Mouse (Mus musculus): ENCODE results near the gene Ccdc73. TPM values are rescaled to one million over a fixed set of nuclear protein-coding genes. Genes with fewer than 3 reads are reported as not detected.
"Not testable (repeated sequence)": the region's sequence is repeated elsewhere in the genome, so short reads cannot be mapped to it uniquely, and the experiment has no call there.

Gene Ccdc73
- polyA plus RNA-seq, 1 experiment from 2014 or later = 5.3 TPM

GRCm38 (mm10) chr2:104887331-104887730 is 19.7 kb downstream of the Ccdc73 start:
- not testable (repeated sequence) for H3K9ac ChIP-seq; ATAC-seq (ENCODE audit: borderline replicate concordance, extremely low read depth, low FRiP score, low TSS enrichment); H3K27me3 ChIP-seq; H3K4me2 ChIP-seq; H3K9me3 ChIP-seq; H3K4me3 ChIP-seq; H3K4me1 ChIP-seq; H3K36me3 ChIP-seq; H3K27ac ChIP-seq
- WGBS = 53% methylated on average over 2 of the region's 2 CpGs

- Histone ChIP-seq H3K9me3 (no peaks in the 10 kb centered on the region), H3K27ac (no peak overlapping the region), H3K4me3 (no peak overlapping the region), H3K4me2 (no peak overlapping the region), H3K9ac (no peak overlapping the region), H3K4me1 (no peaks in the 10 kb centered on the region), H3K27me3 (no peaks in the 10 kb centered on the region), H3K36me3 (no peaks in the 10 kb centered on the region)
- no peak for ATAC-seq (ENCODE audit: borderline replicate concordance, extremely low read depth, low FRiP score, low TSS enrichment)
- WGBS = 22% methylated on average over 10 of the region's 10 CpGs
Observed at GRCm38 (mm10) chr2:104887882-104888566, 20.4 kb downstream of the Ccdc73 start.

GRCm38 (mm10) chr2:104899975-104900374 is 32.4 kb downstream of the Ccdc73 start:
- no peak overlapping the region for H3K27ac ChIP-seq

GRCm38 (mm10) chr2:104915709-104916108 is 48.1 kb downstream of the Ccdc73 start:
- H3K36me3 ChIP-seq = no peaks in the 10 kb centered on the region
- no peak overlapping the region for H3K9ac ChIP-seq
- no peaks in the 10 kb centered on the region for H3K4me1 ChIP-seq
- H3K27me3 ChIP-seq = no peaks in the 10 kb centered on the region
- H3K9me3 ChIP-seq = no peaks in the 10 kb centered on the region
- 83% methylated on average over 3 of the region's 3 CpGs for WGBS
- H3K27ac ChIP-seq = no peak overlapping the region
- no peak overlapping the region for H3K4me3 ChIP-seq
- H3K4me2 ChIP-seq = no peak overlapping the region
- ATAC-seq (ENCODE audit: borderline replicate concordance, extremely low read depth, low FRiP score, low TSS enrichment) = no peak

More at GRCm38 (mm10) chr2:104899975-104900374, 32.4 kb downstream of the Ccdc73 start:
- H3K9ac ChIP-seq = no peak overlapping the region
- H3K27me3 ChIP-seq = no peaks in the 10 kb centered on the region
- no peak for ATAC-seq (ENCODE audit: borderline replicate concordance, extremely low read depth, low FRiP score, low TSS enrichment)
- no peaks in the 10 kb centered on the region for H3K4me1 ChIP-seq
- H3K4me3 ChIP-seq = no peak overlapping the region
- 86% methylated on average over 2 of the region's 2 CpGs for WGBS
- no peak overlapping the region for H3K4me2 ChIP-seq
- H3K9me3 ChIP-seq = no peaks in the 10 kb centered on the region
- no peaks in the 10 kb centered on the region for H3K36me3 ChIP-seq

GRCm38 (mm10) chr2:104964492-104964891 is 96.9 kb downstream of the Ccdc73 start:
- WGBS = 50% methylated on average over 1 of the region's 1 CpGs
- ATAC-seq (ENCODE audit: borderline replicate concordance, extremely low read depth, low FRiP score, low TSS enrichment) = no peak

GRCm38 (mm10) chr2:104981712-104982111 is 114.1 kb downstream of the Ccdc73 start:
- Histone ChIP-seq H3K27me3 (no peaks in the 10 kb centered on the region), H3K9me3 (no peaks in the 10 kb centered on the region), H3K36me3 (no peaks in the 10 kb centered on the region), H3K9ac (no peak overlapping the region), H3K27ac (no peak overlapping the region), H3K4me3 (no peak overlapping the region), H3K4me1 (no peaks in the 10 kb centered on the region), H3K4me2 (no peak overlapping the region)
- WGBS = 26% methylated on average over 2 of the region's 2 CpGs
- ATAC-seq (ENCODE audit: borderline replicate concordance, extremely low read depth, low FRiP score, low TSS enrichment) = no peak

More at GRCm38 (mm10) chr2:104964492-104964891, 96.9 kb downstream of the Ccdc73 start:
- H3K4me3 ChIP-seq = no peak overlapping the region
- H3K9me3 ChIP-seq = no peaks in the 10 kb centered on the region
- no peaks in the 10 kb centered on the region for H3K4me1 ChIP-seq
- no peaks in the 10 kb centered on the region for H3K36me3 ChIP-seq
- H3K27me3 ChIP-seq = no peaks in the 10 kb centered on the region
- no peak overlapping the region for H3K27ac ChIP-seq
- no peak overlapping the region for H3K9ac ChIP-seq
- H3K4me2 ChIP-seq = no peak overlapping the region

GRCm38 (mm10) chr2:104985796-104986195 is 118.2 kb downstream of the Ccdc73 start:
- ATAC-seq (ENCODE audit: borderline replicate concordance, extremely low read depth, low FRiP score, low TSS enrichment) = no peak
- Histone ChIP-seq H3K27ac (no peak overlapping the region), H3K36me3 (no peaks in the 10 kb centered on the region), H3K27me3 (no peaks in the 10 kb centered on the region), H3K4me3 (no peak overlapping the region), H3K4me1 (no peaks in the 10 kb centered on the region), H3K9me3 (no peaks in the 10 kb centered on the region), H3K4me2 (no peak overlapping the region), H3K9ac (no peak overlapping the region)
- 50% methylated on average over 3 of the region's 3 CpGs for WGBS

- H3K4me2 ChIP-seq = no peak overlapping the region
- H3K36me3 ChIP-seq = no peaks in the 10 kb centered on the region
- no peaks in the 10 kb centered on the region for H3K9me3 ChIP-seq
- H3K4me3 ChIP-seq = no peak overlapping the region
- WGBS = 88% methylated on average over 1 of the region's 1 CpGs
- H3K9ac ChIP-seq = no peak overlapping the region
- H3K27ac ChIP-seq = no peak overlapping the region
- H3K27me3 ChIP-seq = no peaks in the 10 kb centered on the region
- ATAC-seq (ENCODE audit: borderline replicate concordance, extremely low read depth, low FRiP score, low TSS enrichment) = no peak
- H3K4me1 ChIP-seq = no peaks in the 10 kb centered on the region
Observed at GRCm38 (mm10) chr2:104988974-104989373, 121.4 kb downstream of the Ccdc73 start.

- H3K9me3 ChIP-seq = no peaks in the 10 kb centered on the region
- no peak overlapping the region for H3K4me2 ChIP-seq
- no peak overlapping the region for H3K4me3 ChIP-seq
- 64% methylated on average over 2 of the region's 2 CpGs for WGBS
- no peak overlapping the region for H3K27ac ChIP-seq
- no peaks in the 10 kb centered on the region for H3K27me3 ChIP-seq
- H3K4me1 ChIP-seq = no peaks in the 10 kb centered on the region
- H3K36me3 ChIP-seq = peaks cover 20% of the 10 kb centered on the region; the same call in 1 of the 2 replicates
- H3K9ac ChIP-seq = no peak overlapping the region
- no peak for ATAC-seq (ENCODE audit: borderline replicate concordance, extremely low read depth, low FRiP score, low TSS enrichment)
Observed at GRCm38 (mm10) chr2:104994436-104994835, 126.8 kb downstream of the Ccdc73 start.

GRCm38 (mm10) chr2:104996201-104996600 is 128.6 kb downstream of the Ccdc73 start:
- ATAC-seq (ENCODE audit: borderline replicate concordance, extremely low read depth, low FRiP score, low TSS enrichment) = no peak
- peaks cover 20% of the 10 kb centered on the region; the same call in 1 of the 2 replicates for H3K36me3 ChIP-seq
- WGBS = 61% methylated on average over 3 of the region's 3 CpGs

GRCm38 (mm10) chr2:105007236-105007635 is 139.6 kb downstream of the Ccdc73 start:
- no peak for ATAC-seq (ENCODE audit: borderline replicate concordance, extremely low read depth, low FRiP score, low TSS enrichment)
- H3K4me2 ChIP-seq = no peak overlapping the region
- no peak overlapping the region for H3K9ac ChIP-seq
- H3K4me1 ChIP-seq = no peaks in the 10 kb centered on the region
- no peak overlapping the region for H3K4me3 ChIP-seq
- no peaks in the 10 kb centered on the region for H3K9me3 ChIP-seq
- H3K36me3 ChIP-seq = peaks cover 70% of the 10 kb centered on the region
- no peak overlapping the region for H3K27ac ChIP-seq
- H3K27me3 ChIP-seq = no peaks in the 10 kb centered on the region

More at GRCm38 (mm10) chr2:104996201-104996600, 128.6 kb downstream of the Ccdc73 start:
- Histone ChIP-seq H3K4me1 (no peaks in the 10 kb centered on the region), H3K4me3 (no peak overlapping the region), H3K4me2 (no peak overlapping the region), H3K9ac (no peak overlapping the region), H3K27me3 (no peaks in the 10 kb centered on the region), H3K9me3 (no peaks in the 10 kb centered on the region), H3K27ac (no peak overlapping the region)

- Histone ChIP-seq H3K4me2 (peak overlapping the region; percentile 64), H3K36me3 (peaks cover 22% of the 10 kb centered on the region), H3K27me3 (no peaks in the 10 kb centered on the region), H3K27ac (peak overlapping the region; percentile 70), H3K4me3 (peak overlapping the region; percentile 75), H3K9ac (peak overlapping the region; percentile 87), H3K4me1 (peaks cover 11% of the 10 kb centered on the region), H3K9me3 (no peaks in the 10 kb centered on the region)
- peak; percentile 82 for ATAC-seq (ENCODE audit: borderline replicate concordance, extremely low read depth, low FRiP score, low TSS enrichment)
- under 1% methylated on average over 43 of the region's 43 CpGs for WGBS
Observed at GRCm38 (mm10) chr2:105016192-105016966, 148.8 kb downstream of the Ccdc73 start.

Measured in lung, embryonic 15.5 days (tissue).